Mouse (Mus musculus): ENCODE measurements at regions not wholly inside any gene's neighbourhood (a gene's known extent, or its start where the extent isn't known, plus 50 kb on each side); places are given as distances from the start of the nearest gene placed in this dataset.

- TF ChIP-seq CTCF (IDR thresholded peaks at IDR 0.05; ENCODE audit: extremely low read depth, insufficient read depth, low read length) (no peak), POLR2A (IDR thresholded peaks at IDR 0.05; ENCODE audit: extremely low read depth, insufficient read depth, low read length) (no peak)
Measured at GRCm38 (mm10) chr14:58617656-58618055, 525.0 kb downstream of the 1700129C05Rik start.
